Comparison of ENCODE assay signal across 8 mouse cellular contexts in genomic region chr3:94974528-94975422, GRCm38 (mm10). TPM values are rescaled to one million over a fixed set of nuclear protein-coding genes. Genes with fewer than 3 reads are reported as not detected.
DNase-seq lines count a peak whose midpoint lies in the region; ATAC-seq lines count a peak whose summit lies in the region.

Gene Pi4kb (plus strand): TSS chr3:94974731.

- no peaks in the 10 kb centered on the region for H3K9me3 ChIP-seq in hindbrain, embryonic 12.5 days (replicated peaks)

- peak; percentile 97 for DNase-seq in NIH3T3 (ENCODE audit: low read depth)
- peak; percentile 90 to 91 for DNase-seq in cerebellum, postnatal 10 days
- DNase-seq in frontal cortex, postnatal 10 days (ENCODE audit: low spot score in 2 of 2) = peak; percentile 60 to 77
- DNase-seq in layer of hippocampus, postnatal 14 days (ENCODE audit: low spot score in 2 of 2) = peak; percentile 87 to 89
- peak; percentile 86 for DNase-seq in lung, postnatal 14 days
- DNase-seq in retina, adult 2 months (ENCODE audit: low read depth, low spot score) = peak; percentile 94
- DNase-seq in thymus, postnatal 36 days = peak; percentile 85

- peak within 1 kb of the TSS; percentile 89 for H3K27ac ChIP-seq in hindbrain, embryonic 12.5 days

- H3K27me3 ChIP-seq in hindbrain, embryonic 12.5 days = no peaks in the 10 kb centered on the region

- peak within 1 kb of the TSS; percentile 89 for H3K4me3 ChIP-seq in hindbrain, embryonic 12.5 days

- H3K36me3 ChIP-seq in hindbrain, embryonic 12.5 days = peaks cover 13% of the 10 kb centered on the region; the same call in 1 of the 2 replicates

- under 1% methylated on average over 49 of the region's 57 CpGs for WGBS in hindbrain, embryonic 12.5 days

- peak within 1 kb of the TSS; percentile 92 for H3K9ac ChIP-seq in hindbrain, embryonic 12.5 days

- peak within 1 kb of the TSS; percentile 71 for H3K4me2 ChIP-seq in hindbrain, embryonic 12.5 days (replicated peaks)

- peak; percentile 95 for ATAC-seq in hindbrain, embryonic 12.5 days (ENCODE audit: low FRiP score)

- H3K4me1 ChIP-seq in hindbrain, embryonic 12.5 days = peaks cover 18% of the 10 kb centered on the region

RNA-seq across cellular contexts. Expression of gene Pi4kb, which starts in this region (rescaled TPM):
- 24.8 and 26.9 TPM in 2 replicates for polyA plus RNA-seq in hindbrain, embryonic 12.5 days (2016; fragmentation: Nextera tagmentation; extraction: Ambion mirVana)
- 10 to 100 TPM; 52.3 to 54.4 TPM for total RNA-seq in layer of hippocampus, postnatal 14 days (2021)

Comparison
In these comparisons a context has a peak if more than half of its experiments do, and no peak if none do; other contexts are left out.
1. Peak in every context shown above with its lines: DNase-seq, ATAC-seq, H3K4me3 ChIP-seq and H3K27ac ChIP-seq.